ENCODE assay signal across 8 mouse cellular contexts in the genomic region with DNA sequence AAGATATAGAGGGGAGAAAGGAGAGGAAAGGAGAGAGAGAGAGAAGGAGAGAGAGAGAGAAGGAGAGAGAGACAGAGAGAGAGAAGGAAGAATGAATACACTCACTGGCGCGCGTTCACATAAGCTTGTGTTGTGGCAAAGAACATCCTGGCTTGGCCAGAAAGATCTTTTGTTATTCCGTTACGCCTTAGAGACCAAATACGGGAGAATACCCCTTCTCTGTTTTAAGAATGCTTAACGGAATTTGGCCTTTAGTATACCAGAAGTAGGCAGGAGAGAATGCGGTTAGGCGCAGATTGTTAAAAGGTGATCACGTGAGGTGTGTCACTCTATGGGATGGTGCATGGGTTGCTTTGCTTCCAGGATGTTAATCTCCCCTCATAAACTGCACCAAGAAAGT. TPM values are rescaled to one million over a fixed set of nuclear protein-coding genes. Genes with fewer than 3 reads are reported as not detected.
DNase-seq lines count a peak whose midpoint lies in the region; ATAC-seq and TF ChIP-seq lines count a peak whose summit lies in the region.

No protein-coding gene starts in this region.

- no peak for TF ChIP-seq CTCF in lung, adult 2 months (IDR thresholded peaks at IDR 0.05; ENCODE audit: insufficient read depth, low read length)
- no peak for TF ChIP-seq CTCF in bone marrow macrophage, adult 2 months (IDR thresholded peaks at IDR 0.05; ENCODE audit: low read depth, low read length)

- peaks cover 46% of the 10 kb centered on the region for H3K36me3 ChIP-seq in neural tube, embryonic 12.5 days

- DNase-seq in lung, adult 2 months: no peak
- DNase-seq in lung, postnatal 14 days: no peak
- DNase-seq in spleen, postnatal 10 days (ENCODE audit: low spot score in 2 of 2): no peak
- no peak for DNase-seq in cerebellum, postnatal 14 days
- no peak for DNase-seq in left cerebral cortex, adult 18-20 months (ENCODE audit: low spot score in 2 of 2)

- peak overlapping the region; percentile 95 for H3K9ac ChIP-seq in neural tube, embryonic 12.5 days

- H3K4me2 ChIP-seq in neural tube, embryonic 12.5 days (replicated peaks): peak overlapping the region; percentile 86

- 4% methylated on average over 10 of the region's 10 CpGs for WGBS in lung, adult 2 months
- WGBS in neural tube, embryonic 12.5 days: 13% methylated on average over 10 of the region's 10 CpGs

- no peak for TF ChIP-seq POLR2A in lung, adult 2 months (IDR thresholded peaks at IDR 0.05; ENCODE audit: borderline replicate concordance, extremely low read depth, low read depth, low read length)
- TF ChIP-seq POLR2A in bone marrow macrophage, adult 2 months (IDR thresholded peaks at IDR 0.05; ENCODE audit: borderline replicate concordance, low read depth, low read length): no peak

- H3K27me3 ChIP-seq in neural tube, embryonic 12.5 days (replicated peaks): no peaks in the 10 kb centered on the region

- no peak overlapping the region for H3K27ac ChIP-seq in bone marrow macrophage, adult 2 months (ENCODE audit: insufficient read depth, low read depth, low read length)
- H3K27ac ChIP-seq in neural tube, embryonic 12.5 days: no peak overlapping the region

- peaks cover 8% of the 10 kb centered on the region for H3K4me1 ChIP-seq in lung, adult 2 months (ENCODE audit: control insufficient read depth, insufficient read depth, low read length)
- H3K4me1 ChIP-seq in bone marrow macrophage, adult 2 months (ENCODE audit: control insufficient read depth, insufficient read depth, low read length): peaks cover 8% of the 10 kb centered on the region
- peaks cover 18% of the 10 kb centered on the region for H3K4me1 ChIP-seq in neural tube, embryonic 12.5 days

- H3K4me3 ChIP-seq in lung, adult 2 months (replicated peaks; ENCODE audit: extremely low read depth, low read depth, low read length): peak overlapping the region; percentile 65
- H3K4me3 ChIP-seq in bone marrow macrophage, adult 2 months (ENCODE audit: insufficient read depth, low read length): peak overlapping the region; percentile 74
- H3K4me3 ChIP-seq in neural tube, embryonic 12.5 days: peak overlapping the region; percentile 98

- H3K9me3 ChIP-seq in neural tube, embryonic 12.5 days: no peaks in the 10 kb centered on the region

- peak; percentile 57 for ATAC-seq in inflammation-experienced regulatory T-cells, adult 6 months
- no peak for ATAC-seq in neural tube, embryonic 12.5 days (ENCODE audit: low FRiP score, low read depth)

RNA-seq across cellular contexts. Expression of a gene that starts 0.9 kb away (rescaled TPM):
- polyA plus RNA-seq in lung, adult 2 months (2012; rRNA removed): 221 and 236 TPM in 2 replicates
- polyA plus RNA-seq in bone marrow macrophage, adult 2 months (2012; ENCODE audit: insufficient read depth, insufficient read length, missing spikeins): 85.9 and 94.2 TPM in 2 replicates
- polyA plus RNA-seq in inflammation-experienced regulatory T-cells, adult 6 months (2017; shearing (Covaris generic)): 10 to 100 TPM; 16.0 to 25.9 (median 24.3) TPM
- 53.3 and 57.7 TPM in 2 replicates for polyA plus RNA-seq in neural tube, embryonic 12.5 days (2016; fragmentation: Nextera tagmentation; extraction: Ambion mirVana)
- total RNA-seq in left cerebral cortex, adult 18-20 months (2021): 100 to 1,000 TPM; 151 to 155 TPM

RNA-seq across cellular contexts. Expression of a gene that starts 5.4 kb away (rescaled TPM):
- polyA plus RNA-seq in lung, adult 2 months (2012; rRNA removed): 19.7 and 23.2 TPM in 2 replicates
- 70.7 and 91.5 TPM in 2 replicates for polyA plus RNA-seq in bone marrow macrophage, adult 2 months (2012; ENCODE audit: insufficient read depth, insufficient read length, missing spikeins)
- polyA plus RNA-seq in inflammation-experienced regulatory T-cells, adult 6 months (2017; shearing (Covaris generic)): 100 to 1,000 TPM; 136 to 163 (median 137) TPM
- polyA plus RNA-seq in neural tube, embryonic 12.5 days (2016; fragmentation: Nextera tagmentation; extraction: Ambion mirVana): 219 and 228 TPM in 2 replicates
- 10 to 100 TPM; 47.0 to 55.4 TPM for total RNA-seq in left cerebral cortex, adult 18-20 months (2021)

RNA-seq across cellular contexts. Expression of a gene that starts 13.5 kb away (rescaled TPM):
- 24.8 and 34.9 TPM in 2 replicates for polyA plus RNA-seq in lung, adult 2 months (2012; rRNA removed)
- polyA plus RNA-seq in bone marrow macrophage, adult 2 months (2012; ENCODE audit: insufficient read depth, insufficient read length, missing spikeins): 18.5 and 19.0 TPM in 2 replicates
- 1 to 10 TPM; 4.9 to 6.5 (median 6.3) TPM for polyA plus RNA-seq in inflammation-experienced regulatory T-cells, adult 6 months (2017; shearing (Covaris generic))
- 28.3 and 28.6 TPM in 2 replicates for polyA plus RNA-seq in neural tube, embryonic 12.5 days (2016; fragmentation: Nextera tagmentation; extraction: Ambion mirVana)
- 10 to 100 TPM; 17.2 to 18.0 TPM for total RNA-seq in left cerebral cortex, adult 18-20 months (2021)

RNA-seq across cellular contexts. Expression of a gene that starts 26.1 kb away (rescaled TPM):
- 36.9 and 44.0 TPM in 2 replicates for polyA plus RNA-seq in lung, adult 2 months (2012; rRNA removed)
- polyA plus RNA-seq in bone marrow macrophage, adult 2 months (2012; ENCODE audit: insufficient read depth, insufficient read length, missing spikeins): 60.1 and 63.9 TPM in 2 replicates
- polyA plus RNA-seq in inflammation-experienced regulatory T-cells, adult 6 months (2017; shearing (Covaris generic)): 10 to 100 TPM in 2 of 3 experiments, 1 to 10 TPM in 1; 7.4 to 14.6 (median 12.3) TPM
- 22.0 and 23.4 TPM in 2 replicates for polyA plus RNA-seq in neural tube, embryonic 12.5 days (2016; fragmentation: Nextera tagmentation; extraction: Ambion mirVana)
- 10 to 100 TPM; 16.4 to 16.8 TPM for total RNA-seq in left cerebral cortex, adult 18-20 months (2021)

RNA-seq across cellular contexts. Expression of a gene that starts 34.1 kb away (rescaled TPM):
- polyA plus RNA-seq in lung, adult 2 months (2012; rRNA removed): 175 TPM in 2 replicates
- polyA plus RNA-seq in bone marrow macrophage, adult 2 months (2012; ENCODE audit: insufficient read depth, insufficient read length, missing spikeins): 64.1 and 73.0 TPM in 2 replicates
- 100 to 1,000 TPM in 2 of 3 experiments, 10 to 100 TPM in 1; 99.7 to 119 (median 115) TPM for polyA plus RNA-seq in inflammation-experienced regulatory T-cells, adult 6 months (2017; shearing (Covaris generic))
- polyA plus RNA-seq in neural tube, embryonic 12.5 days (2016; fragmentation: Nextera tagmentation; extraction: Ambion mirVana): 90.8 and 99.7 TPM in 2 replicates
- total RNA-seq in left cerebral cortex, adult 18-20 months (2021): 100 to 1,000 TPM; 102 to 110 TPM
